Mouse (Mus musculus): ENCODE results near the gene Ambra1. TPM values are rescaled to one million over a fixed set of nuclear protein-coding genes. Genes with fewer than 3 reads are reported as not detected.

The Ambra1 gene
- polyA plus RNA-seq, 1 experiment from 2014 or later = 10.4 TPM

DNA sequence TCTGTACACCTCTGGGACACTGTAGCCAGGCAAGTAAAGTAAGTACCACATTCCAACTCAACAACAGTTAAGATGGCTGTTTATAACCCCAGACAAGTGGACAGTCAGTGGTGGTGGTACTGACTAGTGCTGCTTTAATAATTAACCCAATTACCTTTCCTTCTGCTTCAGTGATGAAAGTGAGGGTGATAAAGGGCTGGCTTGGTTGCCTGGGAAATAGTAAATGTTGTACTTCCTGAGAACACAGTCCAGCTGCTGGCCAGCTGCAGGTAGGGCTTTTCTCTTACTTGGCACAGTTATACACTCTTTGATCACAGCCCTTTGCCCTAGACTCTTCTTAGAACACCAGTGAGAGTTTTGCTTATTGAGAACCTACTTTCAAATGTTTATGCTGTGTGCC, 102.3 kb downstream of the Ambra1 start:
- Histone ChIP-seq H3K9ac (no peak overlapping the region), H3K4me1 (peaks cover 19% of the 10 kb centered on the region), H3K9me3 (no peaks in the 10 kb centered on the region), H3K36me3 (no peaks in the 10 kb centered on the region), H3K4me2 (no peak overlapping the region), H3K4me3 (no peak overlapping the region), H3K27me3 (replicated peaks) (no peaks in the 10 kb centered on the region), H3K27ac (replicated peaks) (no peak overlapping the region)
- ATAC-seq (ENCODE audit: extremely low read depth, insufficient number of reproducible peaks, low FRiP score, low TSS enrichment) = no peak

DNA sequence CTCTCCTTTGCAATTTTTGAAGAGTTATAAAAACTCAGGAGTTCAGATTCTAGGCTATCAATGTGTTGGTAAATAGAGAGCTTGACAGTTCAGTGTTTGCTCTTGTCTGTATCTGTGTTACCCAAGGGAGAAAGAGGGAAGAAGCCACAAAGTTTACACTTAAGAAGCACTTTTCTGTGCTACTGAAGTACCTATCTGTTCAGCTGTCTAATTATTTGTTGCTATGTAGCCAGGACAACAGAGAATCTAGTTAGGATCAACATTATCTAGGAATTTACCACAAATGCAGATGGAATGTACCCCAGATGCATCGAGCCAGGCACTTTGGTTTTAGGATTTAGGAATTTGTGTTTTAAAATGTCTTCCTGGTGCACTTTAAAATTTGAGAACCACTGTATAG, 104.3 kb downstream of the Ambra1 start:
- Histone ChIP-seq H3K9ac (no peak overlapping the region), H3K4me3 (no peak overlapping the region), H3K36me3 (no peaks in the 10 kb centered on the region), H3K4me2 (no peak overlapping the region), H3K27ac (replicated peaks) (no peak overlapping the region), H3K4me1 (peaks cover 19% of the 10 kb centered on the region), H3K9me3 (no peaks in the 10 kb centered on the region), H3K27me3 (replicated peaks) (no peaks in the 10 kb centered on the region)
- 38% methylated on average over 1 of the region's 1 CpGs for WGBS
- ATAC-seq (ENCODE audit: extremely low read depth, insufficient number of reproducible peaks, low FRiP score, low TSS enrichment) = no peak

DNA sequence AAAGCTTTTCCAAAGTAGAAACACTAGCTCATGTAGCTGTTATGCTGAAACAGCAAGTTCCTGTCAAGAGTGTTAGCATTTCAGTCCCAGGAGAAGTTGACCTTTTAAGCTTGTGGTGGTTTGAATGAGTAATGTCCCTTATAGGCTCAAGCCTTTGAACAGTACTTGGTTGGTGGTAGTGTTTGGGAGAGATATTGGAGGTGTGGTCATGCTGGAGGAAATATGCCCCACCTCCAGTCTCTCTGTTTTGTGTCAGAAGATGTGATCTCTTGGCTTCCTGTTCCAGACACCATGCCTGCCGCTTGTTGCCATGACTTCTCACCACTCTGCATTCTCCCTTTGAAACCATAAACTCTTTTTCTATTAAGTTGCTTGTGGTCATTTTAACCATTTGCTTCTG, 105.1 kb downstream of the Ambra1 start:
- no peaks in the 10 kb centered on the region for H3K27me3 ChIP-seq (replicated peaks)
- no peak overlapping the region for H3K4me2 ChIP-seq
- no peak for ATAC-seq (ENCODE audit: extremely low read depth, insufficient number of reproducible peaks, low FRiP score, low TSS enrichment)

DNA sequence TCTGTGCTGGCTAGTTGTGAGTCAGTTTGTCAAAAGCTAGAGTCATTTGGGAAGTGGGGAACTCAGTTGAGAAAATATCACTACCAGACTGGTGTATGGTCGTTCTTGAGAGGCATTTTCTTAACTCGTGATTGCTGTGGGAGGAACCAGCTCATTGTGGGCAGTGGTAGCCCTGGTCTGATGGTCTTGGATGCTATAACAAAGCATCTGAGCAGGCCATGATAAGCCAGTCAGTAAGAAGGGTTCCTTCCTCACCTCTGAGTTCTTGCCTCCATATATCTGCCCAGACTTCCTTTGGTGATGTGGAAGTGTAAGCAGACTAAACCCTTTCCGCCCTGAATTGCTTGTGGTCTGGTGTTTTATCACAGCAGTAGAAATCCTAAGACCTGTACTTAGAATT, 105.7 kb downstream of the Ambra1 start:
- WGBS = 70% methylated on average over 3 of the region's 3 CpGs
- Histone ChIP-seq H3K4me3 (no peak overlapping the region), H3K9ac (no peak overlapping the region), H3K36me3 (no peaks in the 10 kb centered on the region), H3K27ac (replicated peaks) (no peak overlapping the region), H3K9me3 (no peaks in the 10 kb centered on the region), H3K4me1 (peaks cover 19% of the 10 kb centered on the region), H3K27me3 (replicated peaks) (no peaks in the 10 kb centered on the region), H3K4me2 (no peak overlapping the region)
- ATAC-seq (ENCODE audit: extremely low read depth, insufficient number of reproducible peaks, low FRiP score, low TSS enrichment) = no peak

More for the DNA sequence above, 105.1 kb downstream of the Ambra1 start:
- Histone ChIP-seq H3K4me1 (peaks cover 19% of the 10 kb centered on the region), H3K4me3 (no peak overlapping the region), H3K36me3 (no peaks in the 10 kb centered on the region), H3K9me3 (no peaks in the 10 kb centered on the region), H3K9ac (no peak overlapping the region), H3K27ac (replicated peaks) (no peak overlapping the region)
- WGBS = 47% methylated on average over 1 of the region's 1 CpGs

DNA sequence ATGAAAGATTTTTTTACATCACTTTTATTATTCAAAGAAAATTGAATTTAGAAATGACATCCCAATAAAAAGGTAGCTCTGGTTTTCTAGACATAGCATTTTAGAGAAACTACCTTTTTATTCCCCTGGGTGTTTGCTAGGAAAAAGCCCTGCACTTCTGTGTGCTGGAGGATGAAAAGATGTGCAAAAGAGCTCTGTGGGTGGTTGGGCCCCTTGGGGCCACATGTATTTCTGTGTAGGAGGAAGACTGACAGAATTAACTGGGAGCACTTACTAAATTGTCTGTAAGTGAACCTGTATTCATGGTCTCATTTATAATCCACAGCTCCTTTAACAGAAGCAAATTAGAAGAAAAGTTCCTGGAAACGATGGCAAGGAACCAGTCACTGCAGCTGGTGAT, 114.2 kb downstream of the Ambra1 start:
- Histone ChIP-seq H3K4me1 (peaks cover 7% of the 10 kb centered on the region), H3K27me3 (replicated peaks) (no peaks in the 10 kb centered on the region), H3K27ac (replicated peaks) (no peak overlapping the region), H3K4me3 (no peak overlapping the region), H3K36me3 (no peaks in the 10 kb centered on the region), H3K4me2 (no peak overlapping the region), H3K9ac (no peak overlapping the region), H3K9me3 (no peaks in the 10 kb centered on the region)
- 85% methylated on average over 1 of the region's 1 CpGs for WGBS
- no peak for ATAC-seq (ENCODE audit: extremely low read depth, insufficient number of reproducible peaks, low FRiP score, low TSS enrichment)

DNA sequence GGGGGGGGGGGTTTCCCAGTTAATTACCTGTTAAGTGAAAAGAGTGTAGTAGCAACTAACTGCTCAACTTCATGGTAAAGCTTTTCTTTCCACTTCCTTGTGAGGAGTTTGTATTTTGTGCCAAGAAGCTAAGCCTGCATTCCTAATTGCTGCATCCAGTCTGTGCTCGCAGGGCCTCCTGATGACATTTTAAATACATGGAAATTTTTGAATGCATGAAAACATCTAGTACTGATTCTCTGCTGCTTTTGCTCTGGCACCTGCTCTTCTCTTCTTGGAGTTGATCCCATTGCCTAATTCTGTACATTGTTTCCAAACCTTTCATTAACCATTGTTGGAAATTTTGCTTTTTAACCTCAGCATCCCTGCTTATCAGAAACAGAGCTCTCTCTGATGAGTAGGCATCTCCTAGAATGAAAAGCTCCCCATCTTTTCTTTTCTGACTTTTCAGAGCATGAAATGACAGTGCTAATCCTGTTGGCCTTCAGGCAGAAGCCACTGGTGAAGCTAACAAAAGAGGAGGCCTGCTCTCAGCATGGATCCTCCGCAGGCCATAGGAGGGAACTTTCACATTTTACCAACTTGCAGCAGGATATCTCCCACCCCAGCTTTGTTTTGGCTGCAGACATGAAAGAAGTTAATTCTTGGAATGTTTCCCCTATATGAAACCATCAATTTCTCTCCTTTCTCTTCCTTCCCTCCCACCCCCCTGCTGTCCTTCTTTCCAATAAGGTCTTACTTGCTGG, 122.7 kb downstream of the Ambra1 start:
- 71% methylated on average over 2 of the region's 2 CpGs for WGBS
- no peak overlapping the region for H3K4me2 ChIP-seq
- no peak for ATAC-seq (ENCODE audit: extremely low read depth, insufficient number of reproducible peaks, low FRiP score, low TSS enrichment)
- H3K9me3 ChIP-seq = no peaks in the 10 kb centered on the region
- no peaks in the 10 kb centered on the region for H3K36me3 ChIP-seq
- no peak overlapping the region for H3K4me3 ChIP-seq
- no peak overlapping the region for H3K9ac ChIP-seq
- no peaks in the 10 kb centered on the region for H3K4me1 ChIP-seq
- H3K27ac ChIP-seq (replicated peaks) = no peak overlapping the region
- no peaks in the 10 kb centered on the region for H3K27me3 ChIP-seq (replicated peaks)

DNA sequence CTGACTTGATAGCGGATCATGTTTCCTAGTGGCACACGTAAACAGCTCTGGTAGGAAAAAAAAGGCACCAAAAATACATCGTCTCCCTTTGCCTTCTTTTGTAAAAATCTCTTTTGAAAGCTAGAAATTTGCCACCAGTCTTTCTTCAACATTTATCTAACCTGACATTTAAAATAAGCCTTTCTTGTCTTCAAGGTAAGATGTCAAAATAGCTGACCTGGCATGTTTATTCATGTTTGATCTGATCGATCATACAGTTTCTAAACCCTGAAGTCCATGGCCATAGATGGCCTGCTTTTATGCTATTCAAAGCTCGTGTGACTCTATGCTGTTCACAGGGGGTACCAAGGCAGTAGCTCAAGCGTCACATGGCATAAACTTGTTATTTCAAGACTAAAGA, 124.6 kb downstream of the Ambra1 start:
- no peak overlapping the region for H3K27ac ChIP-seq (replicated peaks)
- no peak overlapping the region for H3K9ac ChIP-seq
- H3K36me3 ChIP-seq = no peaks in the 10 kb centered on the region
- H3K9me3 ChIP-seq = no peaks in the 10 kb centered on the region
- no peak for ATAC-seq (ENCODE audit: extremely low read depth, insufficient number of reproducible peaks, low FRiP score, low TSS enrichment)
- H3K4me1 ChIP-seq = no peaks in the 10 kb centered on the region
- no peak overlapping the region for H3K4me3 ChIP-seq
- no peaks in the 10 kb centered on the region for H3K27me3 ChIP-seq (replicated peaks)
- WGBS = 91% methylated on average over 6 of the region's 6 CpGs
- H3K4me2 ChIP-seq = no peak overlapping the region

DNA sequence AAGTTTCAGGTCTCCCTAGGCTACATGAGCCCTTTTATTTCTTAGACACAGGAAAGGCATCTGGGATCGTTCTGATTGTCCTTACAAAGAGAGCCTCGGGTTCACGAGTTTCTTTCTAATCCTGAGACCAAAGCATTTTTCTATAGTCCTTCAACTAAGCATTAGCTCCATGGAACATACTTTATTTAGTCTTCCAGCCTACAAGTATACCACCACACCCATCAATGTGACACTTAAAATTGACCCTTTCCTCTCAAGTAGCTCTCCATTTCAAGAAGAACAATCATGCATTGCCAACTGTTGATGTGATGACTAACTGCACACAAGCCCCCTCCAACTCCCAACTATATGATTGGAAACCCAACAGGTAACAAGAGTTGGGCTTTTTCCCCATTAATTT, 127.0 kb downstream of the Ambra1 start:
- WGBS = 95% methylated on average over 3 of the region's 3 CpGs
- no peak for ATAC-seq (ENCODE audit: extremely low read depth, insufficient number of reproducible peaks, low FRiP score, low TSS enrichment)
- H3K4me1 ChIP-seq = no peaks in the 10 kb centered on the region
- H3K36me3 ChIP-seq = no peaks in the 10 kb centered on the region
- no peak overlapping the region for H3K4me2 ChIP-seq
- H3K27ac ChIP-seq (replicated peaks) = no peak overlapping the region
- no peak overlapping the region for H3K4me3 ChIP-seq
- H3K9me3 ChIP-seq = no peaks in the 10 kb centered on the region
- no peaks in the 10 kb centered on the region for H3K27me3 ChIP-seq (replicated peaks)
- no peak overlapping the region for H3K9ac ChIP-seq

DNA sequence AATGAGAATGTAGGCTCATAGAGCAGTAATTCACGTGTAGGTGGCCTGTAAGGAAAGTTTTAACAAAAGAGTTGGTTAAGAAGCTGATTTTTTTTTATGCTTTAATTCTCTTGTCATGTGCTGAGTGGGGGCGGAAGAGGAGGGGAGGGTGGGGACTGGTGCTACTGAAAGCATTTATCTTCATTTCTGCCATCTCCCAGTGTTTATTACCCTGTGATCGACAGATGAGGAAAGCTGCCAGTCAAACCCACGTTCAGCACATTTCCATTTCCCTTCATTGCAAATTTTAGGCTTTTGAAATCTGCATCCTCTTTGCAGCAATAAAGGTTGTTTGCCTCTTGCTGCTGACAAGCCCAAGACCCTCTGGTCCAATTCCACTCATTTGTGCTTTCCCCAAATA, 129.5 kb downstream of the Ambra1 start:
- H3K9ac ChIP-seq = no peak overlapping the region
- H3K27me3 ChIP-seq (replicated peaks) = no peaks in the 10 kb centered on the region
- H3K27ac ChIP-seq (replicated peaks) = no peak overlapping the region
- ATAC-seq (ENCODE audit: extremely low read depth, insufficient number of reproducible peaks, low FRiP score, low TSS enrichment) = no peak
- H3K36me3 ChIP-seq = no peaks in the 10 kb centered on the region
- H3K4me2 ChIP-seq = no peak overlapping the region
- WGBS = 51% methylated on average over 4 of the region's 4 CpGs
- H3K9me3 ChIP-seq = no peaks in the 10 kb centered on the region
- H3K4me3 ChIP-seq = no peak overlapping the region
- H3K4me1 ChIP-seq = no peaks in the 10 kb centered on the region

DNA sequence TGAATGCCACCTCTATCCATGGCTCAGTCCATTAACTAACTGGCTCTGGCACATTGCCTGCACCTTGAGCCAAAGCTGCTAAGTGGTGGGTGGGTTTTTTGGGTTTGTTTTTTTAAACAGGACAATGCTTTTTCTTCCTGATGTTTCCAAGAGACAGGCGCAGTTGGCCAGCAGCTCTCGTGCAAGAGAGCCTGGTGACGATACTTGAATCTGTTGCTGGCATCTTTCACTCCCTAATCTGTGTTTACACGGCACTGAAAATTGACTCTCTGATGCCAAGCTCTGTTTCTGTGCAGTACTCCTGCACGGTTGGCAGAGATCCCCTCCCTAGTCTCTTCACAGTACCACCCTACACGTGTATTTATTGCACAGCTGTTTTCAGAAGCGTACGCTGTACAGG, 140.8 kb downstream of the Ambra1 start:
- Histone ChIP-seq H3K36me3 (no peaks in the 10 kb centered on the region), H3K9ac (no peak overlapping the region), H3K27me3 (replicated peaks) (no peaks in the 10 kb centered on the region), H3K4me1 (no peaks in the 10 kb centered on the region), H3K4me2 (no peak overlapping the region), H3K9me3 (no peaks in the 10 kb centered on the region), H3K27ac (replicated peaks) (no peak overlapping the region), H3K4me3 (no peak overlapping the region)
- 63% methylated on average over 8 of the region's 8 CpGs for WGBS
- ATAC-seq (ENCODE audit: extremely low read depth, insufficient number of reproducible peaks, low FRiP score, low TSS enrichment) = no peak

DNA sequence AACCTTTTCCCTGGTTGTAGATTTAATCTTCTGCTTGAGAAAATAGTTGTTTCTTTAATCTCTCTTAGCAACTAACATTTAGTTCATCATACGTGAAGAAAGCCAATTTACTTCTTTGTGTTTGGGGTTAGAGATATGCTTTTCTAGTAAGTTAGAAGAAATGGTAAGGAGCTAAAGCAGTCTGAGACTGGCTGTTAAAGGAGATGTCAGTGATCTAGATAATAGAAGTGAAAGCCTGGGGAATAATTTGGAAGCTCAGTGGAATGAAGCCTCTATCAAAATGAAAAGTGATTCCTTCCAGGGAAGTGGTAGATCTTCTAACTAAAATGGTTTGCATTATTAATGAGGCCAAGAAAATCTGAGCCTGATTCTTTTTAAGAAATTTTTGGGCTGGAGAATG, 141.3 kb downstream of the Ambra1 start:
- WGBS = 82% methylated on average over 1 of the region's 1 CpGs
- Histone ChIP-seq H3K9ac (no peak overlapping the region), H3K9me3 (no peaks in the 10 kb centered on the region), H3K4me3 (no peak overlapping the region), H3K4me1 (no peaks in the 10 kb centered on the region), H3K27me3 (replicated peaks) (no peaks in the 10 kb centered on the region), H3K36me3 (no peaks in the 10 kb centered on the region), H3K27ac (replicated peaks) (no peak overlapping the region), H3K4me2 (no peak overlapping the region)
- ATAC-seq (ENCODE audit: extremely low read depth, insufficient number of reproducible peaks, low FRiP score, low TSS enrichment) = no peak

DNA sequence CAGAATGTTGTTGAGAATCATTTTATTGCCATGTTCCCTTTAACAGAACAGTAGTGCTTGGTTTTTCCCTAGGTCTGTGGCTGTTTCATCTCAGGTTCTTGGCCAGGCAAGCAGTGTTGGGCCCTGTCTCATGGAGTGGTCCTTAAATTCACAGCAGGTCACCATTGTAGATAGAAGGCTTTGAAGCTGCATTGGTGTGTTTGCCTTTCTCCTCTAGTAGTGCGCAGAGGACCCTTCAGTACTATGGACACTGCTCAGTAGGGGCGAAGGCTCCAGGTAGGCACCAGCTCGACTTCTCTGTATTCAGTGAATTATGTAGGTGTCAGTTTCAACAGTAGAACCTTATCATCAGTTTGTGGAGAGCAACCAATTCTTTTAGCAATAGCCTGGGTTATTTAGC, 142.7 kb downstream of the Ambra1 start:
- no peaks in the 10 kb centered on the region for H3K27me3 ChIP-seq (replicated peaks)
- no peak overlapping the region for H3K27ac ChIP-seq (replicated peaks)
- H3K9ac ChIP-seq = no peak overlapping the region
- no peaks in the 10 kb centered on the region for H3K4me1 ChIP-seq
- no peaks in the 10 kb centered on the region for H3K9me3 ChIP-seq
- no peak for ATAC-seq (ENCODE audit: extremely low read depth, insufficient number of reproducible peaks, low FRiP score, low TSS enrichment)
- H3K4me2 ChIP-seq = no peak overlapping the region
- WGBS = 86% methylated on average over 3 of the region's 3 CpGs
- H3K36me3 ChIP-seq = peaks cover 5% of the 10 kb centered on the region; the same call in 1 of the 2 replicates
- H3K4me3 ChIP-seq = no peak overlapping the region

Measured in heart, embryonic 13.5 days (tissue).